Mouse (Mus musculus): ENCODE data around the gene Tifab. TPM values are rescaled to one million over a fixed set of nuclear protein-coding genes. Genes with fewer than 3 reads are reported as not detected.

The Tifab gene
- total RNA-seq, 1 experiment from 2014 or later = 5.0 TPM

DNA sequence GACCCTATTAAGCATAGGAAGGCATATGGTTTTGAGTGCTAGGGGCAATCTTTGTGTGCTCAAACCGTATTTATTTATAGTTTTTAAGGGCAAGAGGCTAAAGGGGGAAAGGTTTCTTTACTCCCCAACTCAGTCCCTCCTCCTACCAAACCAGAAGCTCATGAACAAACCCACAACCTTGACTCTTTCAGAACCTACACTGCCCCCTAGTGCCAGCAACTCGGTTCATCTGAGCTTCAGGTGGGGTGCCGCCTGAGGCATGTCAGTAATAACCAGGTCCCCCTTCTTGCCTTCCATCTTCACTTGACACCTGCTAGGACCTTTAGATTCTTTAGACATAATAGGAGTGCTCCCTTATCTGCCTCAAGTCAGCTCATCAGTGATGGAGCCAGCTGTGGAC, 12.5 kb upstream of the Tifab start:
- ATAC-seq (replicated peaks in 1 of 2; ENCODE audit: insufficient read depth in 1 of 2, low FRiP score in 2 of 2, low TSS enrichment in 1 of 2, low read depth in 1 of 2, poor library complexity in 2 of 2, severe bottlenecking in 2 of 2) = peak; percentile 86 to 87

- no peak for ATAC-seq (replicated peaks in 1 of 2; ENCODE audit: insufficient read depth in 1 of 2, low FRiP score in 2 of 2, low TSS enrichment in 1 of 2, low read depth in 1 of 2, poor library complexity in 2 of 2, severe bottlenecking in 2 of 2)
Observed at GRCm38 (mm10) chr13:56189688-56190087, 11.0 kb upstream of the Tifab start.

GRCm38 (mm10) chr13:56183687-56184086, 5.0 kb upstream of the Tifab start:
- peak; percentile 47 to 73; a peak in 2 of 4 replicates for ATAC-seq (replicated peaks in 1 of 2; ENCODE audit: insufficient read depth in 1 of 2, low FRiP score in 2 of 2, low TSS enrichment in 1 of 2, low read depth in 1 of 2, poor library complexity in 2 of 2, severe bottlenecking in 2 of 2)

- ATAC-seq (replicated peaks in 1 of 2; ENCODE audit: insufficient read depth in 1 of 2, low FRiP score in 2 of 2, low TSS enrichment in 1 of 2, low read depth in 1 of 2, poor library complexity in 2 of 2, severe bottlenecking in 2 of 2) = peak; percentile 16 to 22; a peak in 1 of 4 replicates
Observed at GRCm38 (mm10) chr13:56181424-56181823, 2.7 kb upstream of the Tifab start.

GRCm38 (mm10) chr13:56176310-56176709, 2.4 kb downstream of the Tifab start:
- ATAC-seq (replicated peaks in 1 of 2; ENCODE audit: insufficient read depth in 1 of 2, low FRiP score in 2 of 2, low TSS enrichment in 1 of 2, low read depth in 1 of 2, poor library complexity in 2 of 2, severe bottlenecking in 2 of 2) = no peak

DNA sequence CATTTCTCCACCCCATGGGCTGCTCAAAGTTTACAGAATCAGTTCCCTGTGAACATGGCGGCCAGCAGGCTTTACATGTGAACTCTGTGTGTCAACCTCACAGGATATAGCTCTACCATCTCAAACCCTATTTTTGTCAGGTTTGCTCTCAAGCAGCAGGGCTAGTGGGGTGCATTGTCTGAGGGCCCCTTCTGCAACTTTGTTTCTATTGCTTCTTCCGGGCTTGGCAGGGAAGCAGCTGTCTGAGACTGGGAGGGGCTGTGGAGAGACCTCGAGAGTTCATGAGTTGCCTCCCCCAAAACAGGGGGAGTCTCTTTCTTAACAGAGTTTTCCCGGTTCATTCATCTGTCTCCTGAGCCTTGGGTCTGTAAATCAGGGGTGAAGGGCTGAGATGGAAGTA, 2.8 kb downstream of the Tifab start:
- no peak for ATAC-seq (replicated peaks in 1 of 2; ENCODE audit: insufficient read depth in 1 of 2, low FRiP score in 2 of 2, low TSS enrichment in 1 of 2, low read depth in 1 of 2, poor library complexity in 2 of 2, severe bottlenecking in 2 of 2)

DNA sequence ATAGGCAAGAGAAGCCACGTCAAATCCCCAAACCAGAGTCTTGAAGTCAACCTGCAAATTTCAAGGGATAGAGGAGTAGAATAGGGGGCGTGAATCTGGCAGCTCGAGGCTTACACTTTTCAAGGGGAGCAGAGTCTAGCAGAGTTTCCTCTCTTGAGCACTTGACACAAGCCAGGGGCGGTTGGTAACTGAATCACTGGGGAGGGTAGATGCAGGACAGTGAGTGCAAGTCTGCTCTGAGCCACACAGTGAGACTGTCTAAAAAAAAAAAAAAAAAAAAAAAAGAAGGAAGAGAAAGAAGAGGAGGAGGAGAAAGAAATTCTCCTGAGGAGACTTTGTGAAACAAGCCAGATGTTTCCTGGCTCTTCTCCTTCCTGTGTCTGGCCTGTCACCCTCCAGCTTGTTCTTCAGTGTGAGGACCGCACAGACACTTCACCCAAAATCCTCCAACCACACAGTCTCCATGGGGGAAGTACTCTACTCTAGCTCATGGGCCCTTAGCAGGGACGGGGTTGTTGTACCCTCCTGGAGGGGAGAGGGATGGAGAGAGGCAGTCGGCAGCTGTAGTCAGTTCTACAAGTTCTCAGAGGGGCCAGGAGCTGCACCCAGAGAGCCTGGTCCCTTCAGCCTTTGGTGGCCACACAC, 5.7 kb downstream of the Tifab start:
- ATAC-seq (replicated peaks in 1 of 2; ENCODE audit: insufficient read depth in 1 of 2, low FRiP score in 2 of 2, low TSS enrichment in 1 of 2, low read depth in 1 of 2, poor library complexity in 2 of 2, severe bottlenecking in 2 of 2) = peak; percentile 79 to 87

GRCm38 (mm10) chr13:56172106-56172505, 6.6 kb downstream of the Tifab start:
- ATAC-seq (replicated peaks in 1 of 2; ENCODE audit: insufficient read depth in 1 of 2, low FRiP score in 2 of 2, low TSS enrichment in 1 of 2, low read depth in 1 of 2, poor library complexity in 2 of 2, severe bottlenecking in 2 of 2) = no peak

GRCm38 (mm10) chr13:56168403-56168781, 10.3 kb downstream of the Tifab start:
- ATAC-seq (replicated peaks in 1 of 2; ENCODE audit: insufficient read depth in 1 of 2, low FRiP score in 2 of 2, low TSS enrichment in 1 of 2, low read depth in 1 of 2, poor library complexity in 2 of 2, severe bottlenecking in 2 of 2) = no peak

DNA sequence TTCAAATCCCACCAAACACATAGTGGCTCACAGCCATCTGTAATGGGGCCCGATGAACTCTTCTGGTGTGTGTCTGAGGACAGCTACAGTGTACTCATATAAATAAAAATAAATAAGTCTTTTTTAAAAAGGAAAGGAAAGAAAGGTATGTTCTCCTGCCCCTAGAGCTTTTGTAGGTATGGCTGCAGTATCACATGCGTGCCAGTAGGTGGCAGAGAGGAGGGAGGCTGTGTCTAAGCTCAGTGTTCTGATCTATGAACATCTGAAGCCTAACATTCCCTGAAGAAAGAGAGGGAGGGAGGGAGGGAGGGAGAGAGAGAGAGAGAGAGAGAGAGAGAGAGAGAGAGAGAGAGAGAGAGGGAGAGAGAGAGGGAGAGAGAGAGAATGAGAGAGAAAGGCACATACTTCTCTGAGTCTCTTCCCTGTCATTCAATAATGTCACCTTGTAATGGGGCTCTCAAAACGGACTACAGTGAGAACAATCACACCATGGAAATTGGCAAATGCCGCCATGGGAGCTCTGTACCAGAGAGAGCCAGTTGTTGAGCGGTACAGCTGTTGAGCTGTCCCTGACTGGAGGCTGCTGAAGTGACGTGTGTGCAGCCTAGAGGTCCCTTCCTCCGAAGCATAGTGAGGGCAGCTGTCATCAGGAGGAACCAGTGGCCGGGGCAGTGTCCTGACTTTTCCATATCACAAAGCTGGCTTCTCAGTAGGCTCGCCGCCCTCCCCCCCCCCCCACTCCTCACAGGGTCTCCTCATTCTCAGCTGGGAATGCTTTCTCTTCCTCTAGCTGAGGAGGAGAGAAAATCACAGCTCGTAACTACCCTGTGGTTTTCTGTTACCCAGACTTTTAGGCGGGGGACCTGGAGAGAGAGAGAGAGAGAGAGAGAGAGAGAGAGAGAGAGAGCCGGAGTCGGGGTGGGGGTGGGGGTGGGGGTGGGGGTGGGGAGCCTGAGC, 11.0 kb downstream of the Tifab start:
- ATAC-seq (replicated peaks in 1 of 2; ENCODE audit: insufficient read depth in 1 of 2, low FRiP score in 2 of 2, low TSS enrichment in 1 of 2, low read depth in 1 of 2, poor library complexity in 2 of 2, severe bottlenecking in 2 of 2) = no peak

DNA sequence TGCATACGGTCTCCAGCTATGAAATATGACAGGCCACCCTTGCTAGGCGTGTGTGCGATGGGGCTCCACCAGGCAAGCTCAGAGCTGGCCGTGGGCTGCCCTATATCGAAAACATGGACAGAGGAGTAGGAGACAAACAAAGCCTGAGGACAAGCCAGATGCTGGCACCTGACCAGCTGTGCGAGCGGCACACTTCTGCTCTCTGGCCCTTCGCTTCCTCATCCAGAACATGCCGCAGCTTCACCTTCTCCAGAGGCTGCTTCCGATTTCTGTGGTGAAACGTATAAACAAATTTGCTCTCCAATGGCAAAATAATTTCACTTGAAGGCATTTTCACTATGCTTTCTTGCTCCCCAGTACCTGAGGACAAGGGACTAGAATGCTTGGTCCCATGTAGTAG, 13.1 kb downstream of the Tifab start:
- peak in 1 of 2 experiments; percentile 45; a peak in 2 of 4 replicates for ATAC-seq (replicated peaks in 1 of 2; ENCODE audit: insufficient read depth in 1 of 2, low FRiP score in 2 of 2, low TSS enrichment in 1 of 2, low read depth in 1 of 2, poor library complexity in 2 of 2, severe bottlenecking in 2 of 2)

- no peak for ATAC-seq (replicated peaks in 1 of 2; ENCODE audit: insufficient read depth in 1 of 2, low FRiP score in 2 of 2, low TSS enrichment in 1 of 2, low read depth in 1 of 2, poor library complexity in 2 of 2, severe bottlenecking in 2 of 2)
Observed at GRCm38 (mm10) chr13:56164372-56164771, 14.3 kb downstream of the Tifab start.

DNA sequence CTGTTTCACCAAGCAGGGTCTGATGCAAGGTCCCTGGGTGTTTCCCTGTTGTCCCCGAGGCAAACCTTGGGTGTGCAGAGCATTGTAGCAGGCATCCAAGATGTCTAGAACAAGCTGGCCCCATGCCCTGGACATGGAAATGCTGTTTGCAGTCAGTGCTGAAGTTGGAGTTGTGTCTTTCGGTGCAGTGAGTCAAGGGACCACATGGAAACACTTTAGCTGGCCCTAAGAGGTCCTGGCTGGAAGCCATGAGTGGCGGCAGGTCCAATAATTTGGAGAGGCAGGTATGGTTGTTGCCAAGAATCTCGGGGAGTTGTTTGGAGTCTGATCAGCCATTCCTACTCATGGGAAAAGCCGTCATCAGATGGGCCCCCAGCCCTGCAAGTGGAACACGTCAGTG, 14.9 kb downstream of the Tifab start:
- ATAC-seq (replicated peaks in 1 of 2; ENCODE audit: insufficient read depth in 1 of 2, low FRiP score in 2 of 2, low TSS enrichment in 1 of 2, low read depth in 1 of 2, poor library complexity in 2 of 2, severe bottlenecking in 2 of 2) = no peak

- ATAC-seq (replicated peaks in 1 of 2; ENCODE audit: insufficient read depth in 1 of 2, low FRiP score in 2 of 2, low TSS enrichment in 1 of 2, low read depth in 1 of 2, poor library complexity in 2 of 2, severe bottlenecking in 2 of 2) = peak; percentile 27 to 33
Observed at GRCm38 (mm10) chr13:56162859-56163258, 15.8 kb downstream of the Tifab start.

- ATAC-seq (replicated peaks in 1 of 2; ENCODE audit: insufficient read depth in 1 of 2, low FRiP score in 2 of 2, low TSS enrichment in 1 of 2, low read depth in 1 of 2, poor library complexity in 2 of 2, severe bottlenecking in 2 of 2) = no peak
Observed at GRCm38 (mm10) chr13:56159614-56160363, 18.9 kb downstream of the Tifab start.

DNA sequence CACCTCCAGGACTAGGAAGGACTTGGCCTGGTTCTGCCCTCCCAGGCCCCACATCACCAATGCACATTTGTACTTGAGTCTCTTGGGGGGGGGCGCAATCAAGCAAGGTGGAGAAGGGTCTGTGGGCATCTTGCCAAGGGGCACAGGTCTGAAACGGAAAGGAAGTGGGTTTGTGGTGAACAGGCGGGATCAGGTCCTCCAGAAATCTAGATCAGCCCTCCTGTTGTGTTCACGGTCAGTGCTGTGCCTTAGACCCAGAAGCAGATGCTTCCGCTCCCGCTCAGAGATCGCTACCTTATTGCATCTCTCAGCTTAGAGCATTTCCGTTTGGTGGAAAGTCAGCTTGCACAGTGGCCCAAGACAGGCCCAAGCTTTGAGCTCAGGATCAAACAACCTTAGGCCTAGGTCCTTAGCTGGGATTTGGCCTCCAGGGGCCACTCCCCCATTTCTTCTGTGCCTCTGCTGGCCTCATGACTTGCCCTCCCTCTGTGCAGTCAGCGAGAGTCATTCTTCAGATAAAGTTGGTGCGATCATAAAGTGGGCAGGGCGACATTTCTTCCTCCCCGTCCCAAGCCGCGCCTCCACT, 19.6 kb downstream of the Tifab start:
- ATAC-seq (replicated peaks in 1 of 2; ENCODE audit: insufficient read depth in 1 of 2, low FRiP score in 2 of 2, low TSS enrichment in 1 of 2, low read depth in 1 of 2, poor library complexity in 2 of 2, severe bottlenecking in 2 of 2) = peak; percentile 90 to 91

GRCm38 (mm10) chr13:56155671-56156070, 23.0 kb downstream of the Tifab start:
- no peak for ATAC-seq (replicated peaks in 1 of 2; ENCODE audit: insufficient read depth in 1 of 2, low FRiP score in 2 of 2, low TSS enrichment in 1 of 2, low read depth in 1 of 2, poor library complexity in 2 of 2, severe bottlenecking in 2 of 2)
